Mouse (Mus musculus): ENCODE measurements around the gene Gm21762. TPM values are rescaled to one million over a fixed set of nuclear protein-coding genes. Genes with fewer than 3 reads are reported as not detected.
"Not testable (repeated sequence)": the region's sequence is repeated elsewhere in the genome, so short reads cannot be mapped to it uniquely, and the experiment has no call there.

Gene Gm21762
- polyA plus RNA-seq, 1 experiment from 2014 or later = not detected

DNA sequence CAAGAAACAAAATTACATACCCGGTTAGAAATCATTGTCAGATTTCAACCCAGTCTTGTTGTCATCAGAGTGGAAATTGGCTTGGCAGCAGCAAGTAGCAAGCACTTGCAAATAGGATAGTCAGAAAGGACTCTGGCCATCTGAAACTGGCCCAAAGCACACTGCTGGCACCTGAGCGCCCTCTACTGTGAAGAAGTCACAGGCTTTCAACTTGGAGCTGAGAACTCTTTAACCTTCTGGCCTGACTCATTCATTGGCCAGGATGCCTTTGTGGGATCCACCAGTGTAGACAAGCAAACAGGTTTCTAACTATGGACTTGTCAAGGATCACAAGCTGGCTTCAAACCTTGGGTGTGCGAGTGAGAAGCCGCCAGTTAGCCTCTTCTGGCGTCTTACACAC lies 47.4 kb downstream of the Gm21762 start:
- H3K9me3 ChIP-seq (replicated peaks); H3K4me1 ChIP-seq; H3K4me3 ChIP-seq; H3K36me3 ChIP-seq; H3K27ac ChIP-seq (replicated peaks); H3K27me3 ChIP-seq (ENCODE audit: low read depth, poor library complexity, severe bottlenecking); DNase-seq (ENCODE audit: low spot score): not testable (repeated sequence)
- 58% methylated on average over 5 of the region's 5 CpGs for WGBS

Other genes starting within 250 kb of the Gm21762 start
- not detected in 2 replicates for gene Gm36079, start 188.9 kb downstream of the Gm21762 start, polyA plus RNA-seq (2016; fragmentation: Nextera tagmentation; extraction: Ambion mirVana)
- gene Gm21188, start 163.8 kb downstream of the Gm21762 start, polyA plus RNA-seq (2016; fragmentation: Nextera tagmentation; extraction: Ambion mirVana) = not detected in 2 replicates
- gene Gm20767, start 75.7 kb downstream of the Gm21762 start, polyA plus RNA-seq (2016; fragmentation: Nextera tagmentation; extraction: Ambion mirVana) = not detected in 2 replicates
- gene Gm21818, start 43.5 kb downstream of the Gm21762 start, polyA plus RNA-seq (2016; fragmentation: Nextera tagmentation; extraction: Ambion mirVana) = not detected in 2 replicates
- not detected in 2 replicates for gene Gm21731, start 23.2 kb upstream of the Gm21762 start, polyA plus RNA-seq (2016; fragmentation: Nextera tagmentation; extraction: Ambion mirVana)
- not detected in 2 replicates for gene AF067061, start 47.2 kb upstream of the Gm21762 start, polyA plus RNA-seq (2016; fragmentation: Nextera tagmentation; extraction: Ambion mirVana)
- 0.11 TPM in 1 of 2 replicates, not detected in the other for gene BC147527, start 84.4 kb upstream of the Gm21762 start, polyA plus RNA-seq (2016; fragmentation: Nextera tagmentation; extraction: Ambion mirVana)
- gene Tcstv3, start 100.9 kb upstream of the Gm21762 start, polyA plus RNA-seq (2016; fragmentation: Nextera tagmentation; extraction: Ambion mirVana) = not detected in 2 replicates

Data from midbrain, embryonic 10.5 days (tissue).